Mouse (Mus musculus): ENCODE data around the gene Fgfr2.

Gene Fgfr2

GRCm38 (mm10) chr7:132307722-132308271 lies 815.4 kb downstream of the Fgfr2 start:
- DNase-seq (ENCODE audit: low read depth, low spot score): no peak

DNA sequence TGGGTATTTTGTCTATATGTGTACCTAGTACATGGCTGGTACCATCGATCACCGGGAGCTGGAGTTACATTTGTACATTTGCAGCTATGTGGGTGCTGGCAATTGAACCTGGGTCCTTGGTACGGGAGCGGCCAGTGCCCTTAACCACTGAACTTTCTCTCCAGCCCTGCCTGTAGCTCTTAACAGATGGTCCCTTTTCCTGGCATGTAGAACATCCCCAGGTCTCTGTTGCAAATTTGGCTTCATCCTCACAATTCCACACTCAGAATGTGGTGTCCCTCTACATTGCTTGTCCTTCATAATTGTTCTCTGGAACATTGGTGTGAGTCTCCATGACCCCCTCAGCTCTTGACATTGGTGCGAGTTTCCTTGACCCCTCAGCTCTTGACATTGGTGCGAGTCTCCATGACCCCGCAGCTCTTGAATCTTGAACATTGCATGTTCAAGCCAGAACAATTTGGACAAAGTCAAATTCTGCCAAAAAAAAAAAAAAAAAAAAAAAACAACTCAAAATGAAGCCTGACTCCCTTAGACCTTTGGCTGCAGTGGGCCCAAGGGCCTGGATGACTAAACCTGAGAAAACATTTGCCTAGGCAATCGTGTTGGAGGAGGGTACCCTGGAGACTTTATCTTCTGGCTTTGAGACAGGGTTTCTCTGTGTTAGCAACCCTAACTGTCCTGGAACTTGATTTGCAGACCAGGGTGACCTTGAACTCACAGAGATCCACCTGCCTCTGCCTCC lies 816.3 kb downstream of the Fgfr2 start:
- no peak for DNase-seq (ENCODE audit: low read depth, low spot score)

DNA sequence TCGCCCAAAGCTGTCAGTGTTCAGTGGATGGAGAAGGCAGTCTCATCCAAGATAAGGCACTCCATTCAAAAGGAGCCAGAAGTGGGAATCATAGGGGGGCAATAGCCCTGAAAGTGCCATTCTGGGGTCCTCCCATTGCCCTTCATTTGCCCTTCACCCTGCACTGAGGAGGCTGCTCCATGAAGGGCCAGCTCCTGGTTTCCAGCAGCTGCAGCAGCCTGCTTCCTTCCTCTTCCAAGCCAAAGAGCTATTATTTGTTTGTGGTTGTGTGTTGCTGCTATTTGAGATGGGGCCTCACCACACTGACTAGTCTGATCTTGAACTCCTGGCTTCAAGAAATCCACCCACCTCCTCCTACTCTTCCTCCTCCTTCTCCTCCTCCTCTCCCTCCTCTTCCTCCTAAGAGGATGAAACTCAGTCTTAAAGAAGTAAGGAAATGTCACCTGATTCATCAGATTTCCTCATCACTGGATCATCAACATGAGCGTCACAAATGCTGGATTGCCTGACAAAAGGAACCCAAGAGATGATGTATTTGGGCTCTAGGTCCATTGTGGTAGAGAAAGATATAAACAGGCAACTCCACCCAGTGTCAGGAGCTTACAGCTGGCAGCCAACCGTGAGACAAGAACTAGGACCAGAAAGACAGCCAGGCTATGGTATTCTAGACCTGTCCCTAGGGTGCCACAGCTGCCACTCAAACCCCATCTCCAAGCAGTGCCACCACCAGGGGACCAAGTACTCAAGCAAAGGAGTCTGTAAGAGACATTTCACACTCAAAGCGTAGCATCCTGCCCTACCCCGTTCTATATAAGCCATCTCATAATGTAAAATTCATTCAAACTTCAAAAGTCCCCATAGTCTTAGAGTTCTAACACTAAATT lies 817.4 kb downstream of the Fgfr2 start:
- DNase-seq (ENCODE audit: low read depth, low spot score): no peak

DNA sequence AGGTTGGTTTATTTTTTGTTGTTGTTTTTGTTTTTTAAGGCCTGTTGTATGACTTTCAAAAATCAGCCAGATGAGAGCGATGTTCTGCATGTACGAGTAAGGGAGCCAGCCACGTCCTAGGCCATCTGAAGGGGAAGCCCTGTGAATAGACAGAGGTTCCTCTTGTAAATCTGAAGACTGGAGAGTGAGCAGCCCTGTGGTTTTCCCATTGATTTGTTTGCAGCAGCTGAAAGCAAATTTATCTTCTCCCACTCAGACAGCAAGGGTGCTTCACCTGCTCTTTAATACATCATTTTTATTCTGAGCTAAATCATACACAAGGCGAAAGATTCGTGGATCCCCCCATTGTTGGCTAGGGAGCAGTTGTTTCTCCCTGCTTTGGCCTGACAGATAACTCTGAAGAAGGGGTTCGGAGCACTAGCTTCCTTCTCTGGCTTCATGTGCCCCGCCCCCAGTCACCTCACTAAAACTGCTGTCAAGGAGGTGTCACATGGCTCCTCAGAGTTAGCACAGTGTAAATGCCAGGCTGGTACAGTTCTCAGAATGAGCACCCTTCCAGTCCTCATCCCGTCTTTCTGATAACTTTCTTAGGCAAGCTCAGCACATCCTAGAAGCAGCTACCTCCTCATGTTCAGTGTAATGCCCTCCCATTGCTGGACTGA lies 818.6 kb downstream of the Fgfr2 start:
- DNase-seq (ENCODE audit: low read depth, low spot score): no peak

- no peak for DNase-seq (ENCODE audit: low read depth, low spot score)
These were observed 819.2 kb downstream of the Fgfr2 start for GRCm38 (mm10) chr7:132303988-132304387.

DNA sequence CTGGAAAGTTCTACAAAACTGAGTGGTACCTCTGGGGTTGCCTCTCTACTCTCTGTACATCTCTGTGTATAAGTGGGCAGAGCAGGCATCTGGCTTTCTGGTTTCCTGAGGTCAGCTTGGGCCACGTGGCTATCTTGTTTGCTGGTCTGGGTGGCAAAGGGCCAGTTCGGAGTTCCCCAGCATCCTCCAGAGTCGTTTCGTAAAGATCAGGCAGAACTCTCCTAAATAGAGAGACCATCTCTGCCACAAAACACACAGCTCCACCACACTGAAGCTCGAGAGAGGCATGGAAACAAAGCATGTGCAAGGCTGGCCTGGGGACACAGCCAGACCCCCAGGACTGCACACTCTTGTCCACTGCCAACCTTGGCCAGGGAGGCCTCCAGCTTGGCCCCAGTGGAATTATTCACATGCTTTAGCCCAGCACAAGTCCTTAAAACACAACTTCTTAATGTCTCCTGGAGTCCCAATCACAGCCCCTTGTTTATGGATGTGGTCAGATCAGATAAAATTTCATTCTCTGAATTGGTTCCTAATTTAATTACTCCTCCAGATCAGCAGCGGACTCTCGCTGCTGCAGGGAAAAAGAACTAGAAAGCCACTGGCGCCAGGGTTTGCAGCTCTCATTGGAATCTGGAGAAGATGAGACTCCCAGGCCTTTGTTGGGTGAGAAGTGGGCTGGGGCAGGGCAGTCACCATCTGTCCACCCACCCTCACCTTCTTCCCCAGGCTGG lies 820.5 kb downstream of the Fgfr2 start:
- no peak for DNase-seq (ENCODE audit: low read depth, low spot score)

DNA sequence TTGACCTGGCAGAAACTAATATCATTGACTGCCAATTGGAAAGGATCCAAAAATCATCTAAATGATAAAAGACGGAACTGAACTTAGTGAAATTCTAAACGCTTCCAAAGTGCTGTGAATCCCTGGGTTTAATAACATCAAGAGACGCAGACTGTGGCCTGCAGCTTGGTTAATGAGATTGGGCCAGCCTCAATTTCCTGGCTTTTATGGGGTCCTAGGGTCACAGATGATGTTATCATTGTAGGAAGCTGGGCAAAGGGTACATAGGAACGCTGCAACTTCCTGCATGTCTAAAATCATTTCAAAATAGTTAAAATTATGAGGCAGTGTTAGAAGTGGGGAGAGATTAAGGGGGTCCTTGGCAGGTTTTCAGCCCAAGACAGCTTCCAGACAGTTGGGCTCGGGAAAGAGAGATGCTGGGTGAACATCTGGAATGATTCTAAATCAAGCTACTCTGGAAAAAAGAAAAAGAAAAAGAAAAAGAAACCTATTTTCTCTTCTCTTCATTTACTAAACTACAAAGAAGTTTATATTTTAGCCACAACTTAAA lies 823.4 kb downstream of the Fgfr2 start:
- DNase-seq (ENCODE audit: low read depth, low spot score): no peak

GRCm38 (mm10) chr7:132298412-132298990 lies 824.6 kb downstream of the Fgfr2 start:
- DNase-seq (ENCODE audit: low read depth, low spot score): no peak

- no peak for DNase-seq (ENCODE audit: low read depth, low spot score)
These were observed 826.3 kb downstream of the Fgfr2 start for GRCm38 (mm10) chr7:132296661-132297443.

- DNase-seq (ENCODE audit: low read depth, low spot score): no peak
These were observed 827.0 kb downstream of the Fgfr2 start for GRCm38 (mm10) chr7:132296132-132296531.

GRCm38 (mm10) chr7:132287340-132287664 lies 835.8 kb downstream of the Fgfr2 start:
- DNase-seq (ENCODE audit: low read depth, low spot score): no peak

GRCm38 (mm10) chr7:132286630-132287339 lies 836.4 kb downstream of the Fgfr2 start:
- DNase-seq (ENCODE audit: low read depth, low spot score): no peak

DNA sequence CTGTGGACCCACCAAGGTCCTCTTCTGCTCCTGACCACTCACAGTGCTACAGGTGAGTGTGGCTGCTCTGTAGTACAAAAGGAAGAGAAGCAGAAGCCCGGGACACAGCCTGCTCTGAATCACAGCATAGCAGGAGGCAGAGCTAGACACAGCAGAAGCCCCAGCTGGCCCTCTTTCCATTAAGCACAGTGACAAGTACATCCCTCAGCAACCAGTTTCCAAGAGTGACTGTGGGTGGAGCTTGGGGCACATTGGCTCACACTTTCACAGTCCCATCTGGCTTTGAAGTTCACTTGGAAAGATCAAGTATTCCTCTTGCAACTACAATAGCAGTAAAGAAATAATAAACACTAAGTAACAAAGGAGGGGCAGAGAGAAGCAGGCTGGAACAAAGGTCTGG lies 838.4 kb downstream of the Fgfr2 start:
- DNase-seq (ENCODE audit: low read depth, low spot score): peak; percentile 69

GRCm38 (mm10) chr7:132284048-132284737 lies 839.0 kb downstream of the Fgfr2 start:
- DNase-seq (ENCODE audit: low read depth, low spot score): no peak

DNA sequence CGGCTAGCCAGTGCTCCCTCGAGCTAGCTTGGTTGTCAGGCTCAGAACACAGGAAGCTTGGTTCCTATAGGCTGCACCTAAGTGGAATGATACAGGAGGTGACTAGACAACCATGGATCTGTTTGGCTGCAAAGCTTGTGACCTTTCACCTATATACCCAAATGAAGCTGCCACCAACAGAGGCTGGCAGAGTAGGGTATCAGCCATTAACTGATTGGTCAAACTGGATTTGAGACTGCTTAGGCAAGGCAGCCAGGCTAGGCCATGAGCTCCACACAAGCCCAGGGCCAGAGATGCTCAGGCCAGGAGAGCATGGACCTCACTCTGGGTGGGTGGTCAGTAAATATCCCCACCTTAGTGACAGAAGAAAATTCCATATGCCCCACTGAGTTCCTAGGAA lies 840.6 kb downstream of the Fgfr2 start:
- DNase-seq (ENCODE audit: low read depth, low spot score): no peak

DNA sequence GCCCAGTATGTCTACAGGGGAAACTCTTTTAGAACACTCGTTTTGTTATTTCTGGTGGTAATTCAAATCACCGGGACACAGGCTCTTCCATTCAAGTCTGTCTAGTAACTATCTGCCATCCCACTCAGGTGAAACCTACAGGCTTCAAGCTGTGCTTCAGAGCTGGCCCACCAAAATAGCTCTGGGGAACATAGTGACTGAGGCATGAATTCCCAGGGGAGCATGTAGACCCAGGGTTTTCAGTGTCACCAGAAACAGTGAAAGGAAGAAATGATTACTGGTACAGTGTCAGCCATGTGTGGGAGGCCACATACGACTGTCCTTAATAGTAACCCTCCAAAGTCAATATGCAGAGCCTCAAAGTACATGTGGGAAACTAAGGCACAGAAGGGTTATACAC lies 841.0 kb downstream of the Fgfr2 start:
- DNase-seq (ENCODE audit: low read depth, low spot score): no peak

DNA sequence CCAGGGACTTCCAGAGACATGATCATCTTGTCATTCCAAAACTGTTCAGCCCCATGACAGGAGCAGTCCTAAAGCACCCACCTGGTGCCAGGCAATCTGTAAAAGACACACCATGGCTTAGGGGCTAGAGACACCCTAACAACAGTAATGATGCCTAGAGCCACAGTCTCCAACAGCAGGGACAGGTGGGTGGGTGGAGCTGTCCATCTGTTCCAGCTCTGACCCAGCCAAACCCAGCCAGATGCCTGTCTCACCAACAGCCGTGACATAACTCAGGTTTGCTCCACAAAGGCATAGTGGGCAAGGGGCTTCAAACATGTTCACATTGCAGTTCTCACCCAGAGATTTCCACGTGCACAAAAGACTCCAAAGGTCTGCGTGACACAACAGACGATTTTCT lies 841.4 kb downstream of the Fgfr2 start:
- no peak for DNase-seq (ENCODE audit: low read depth, low spot score)

GRCm38 (mm10) chr7:132278658-132279057 lies 844.5 kb downstream of the Fgfr2 start:
- DNase-seq (ENCODE audit: low read depth, low spot score): no peak

DNA sequence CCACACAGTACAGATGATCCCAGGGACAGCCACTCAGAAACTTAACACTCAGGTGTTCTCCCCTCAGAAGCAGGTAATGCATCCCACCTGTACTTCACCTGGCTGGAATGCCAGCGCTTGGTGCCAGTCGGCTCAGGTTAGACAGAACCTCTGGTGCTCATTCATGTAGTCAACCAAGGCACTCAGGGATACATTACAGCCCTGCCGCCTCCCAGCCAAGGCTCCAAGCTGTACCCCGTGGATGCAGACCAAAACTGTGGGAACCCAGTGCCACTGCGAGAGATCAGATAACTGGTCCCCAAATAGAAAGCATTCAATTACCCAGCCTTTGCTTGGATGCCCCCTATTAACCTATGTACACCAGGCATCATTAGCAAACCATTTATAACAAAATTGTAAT lies 846.9 kb downstream of the Fgfr2 start:
- no peak for DNase-seq (ENCODE audit: low read depth, low spot score)
